Mouse (Mus musculus) intestine, postnatal 0 days (tissue): ENCODE data around the gene Slc41a2. TPM values are rescaled to one million over a fixed set of nuclear protein-coding genes. Genes with fewer than 3 reads are reported as not detected.

ENCODE experiments used
- ATAC-seq: fragments of 200-750 bp; cut with Nextera tagmentation; 2 replicates; pipeline ENCODE4 v1.8.0; 2017; ENCODE audit warnings: mild to moderate bottlenecking, moderate TSS enrichment, moderate library complexity
- H3K27ac ChIP-seq: fragments of 300-500 bp; sonication (generic); 2 replicates; pipeline ENCODE4 v1.5.1; 2014; ENCODE audit warnings: mild to moderate bottlenecking, low read depth, low read length, moderate library complexity
- H3K27me3 ChIP-seq: fragments of 300-500 bp; sonication (generic); replicated peaks from 2 replicates; pipeline ENCODE4 v1.6.1; 2014; ENCODE audit warnings: low read length, mixed read lengths; ENCODE audit not compliant: control insufficient read depth, insufficient read depth
- H3K36me3 ChIP-seq: fragments of 300-500 bp; sonication (generic); 2 replicates; pipeline ENCODE4 v1.6.1; 2014; ENCODE audit warnings: mild to moderate bottlenecking, moderate library complexity; ENCODE audit not compliant: control insufficient read depth, insufficient read depth
- H3K4me1 ChIP-seq: fragments of 300-500 bp; sonication (generic); replicated peaks from 2 replicates; pipeline ENCODE4 v1.6.1; 2014; ENCODE audit warnings: antibody characterized with exemption, low read length, mixed read lengths; ENCODE audit not compliant: control insufficient read depth, insufficient read depth
- H3K4me2 ChIP-seq: fragments of 300-500 bp; sonication (generic); replicated peaks from 2 replicates; pipeline ENCODE4 v1.6.1; 2014; ENCODE audit warnings: low read depth, mild to moderate bottlenecking, moderate library complexity
- H3K4me3 ChIP-seq: fragments of 300-500 bp; sonication (generic); 2 replicates; pipeline ENCODE4 v1.5.1; 2014; ENCODE audit warnings: low read depth, low read length
- H3K9ac ChIP-seq: fragments of 300-500 bp; sonication (generic); 2 replicates; pipeline ENCODE4 v1.6.1; 2014; ENCODE audit warnings: mild to moderate bottlenecking, low read depth, low read length
- H3K9me3 ChIP-seq: fragments of 300-500 bp; sonication (generic); 2 replicates; pipeline ENCODE4 v1.6.1; 2016; ENCODE audit warnings: mixed run types; ENCODE audit not compliant: control insufficient read depth
- CTCF ChIP-seq: sonication (generic); IDR thresholded peaks from 2 replicates; pipeline ENCODE4 v1.5.1; 2016; ENCODE audit warnings: low read depth, mild to moderate bottlenecking, control low read depth, antibody characterized with exemption, moderate library complexity
- WGBS: fragments of 180-500 bp; shearing (Covaris S2); extraction: QIAGEN DNeasy Blood & Tissue Kit; methylation state at CpG from one replicate; pipeline ENCODE4 v1.1.7; 2014; 5-methylcytosine and 5-hydroxymethylcytosine counted together
- polyA plus RNA-seq: library from polyadenylated mRNA; unstranded; fragments of >200 nt; fragmentation: Nextera tagmentation; extraction: Ambion mirVana; gene quantifications from 2 replicates; pipeline ENCODE4 v1.2.1, GENCODE M21; 2015

The Slc41a2 gene
- polyA plus RNA-seq, 1 experiment from 2014 or later, result 1.9 TPM

DNA sequence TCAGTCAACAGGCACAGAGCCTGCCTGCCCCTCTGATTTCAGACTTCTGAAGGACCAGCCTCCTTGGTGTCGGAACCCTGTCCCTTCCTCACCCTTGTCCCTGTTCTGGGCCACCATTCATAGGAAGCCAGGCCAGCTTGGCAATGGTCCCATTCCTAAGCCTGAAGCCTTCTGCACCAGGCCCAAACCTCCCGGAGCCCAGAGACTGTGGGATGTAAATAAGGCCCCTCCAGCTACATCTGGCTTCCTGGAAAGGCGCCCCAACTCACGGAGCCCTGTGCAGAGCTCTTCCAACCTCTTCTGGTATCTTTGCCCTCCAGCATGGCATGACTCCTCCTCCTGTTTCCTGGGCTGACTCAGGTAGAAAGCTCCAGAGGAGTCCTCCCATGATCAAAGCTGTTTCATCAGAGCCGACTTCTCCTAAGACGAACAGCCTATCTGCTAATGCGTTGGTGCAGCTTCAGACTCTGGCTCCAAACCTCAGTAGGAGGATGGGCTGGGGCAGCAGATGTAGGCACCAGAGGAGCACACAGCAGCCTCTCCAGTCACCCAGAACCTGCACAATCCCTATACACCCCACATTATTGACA is 153.1 kb downstream of the Slc41a2 start:
- no peak overlapping the region for H3K4me2 ChIP-seq
- no peak for ATAC-seq
- no peak overlapping the region for H3K9ac ChIP-seq
- no peaks in the 10 kb centered on the region for H3K4me1 ChIP-seq
- H3K36me3 ChIP-seq, result no peaks in the 10 kb centered on the region
- H3K27ac ChIP-seq, result no peak overlapping the region
- WGBS, result 62% methylated on average over 7 of the region's 7 CpGs
- no peak for TF ChIP-seq CTCF
- no peaks in the 10 kb centered on the region for H3K9me3 ChIP-seq
- no peak overlapping the region for H3K4me3 ChIP-seq
- H3K27me3 ChIP-seq, result no peaks in the 10 kb centered on the region

DNA sequence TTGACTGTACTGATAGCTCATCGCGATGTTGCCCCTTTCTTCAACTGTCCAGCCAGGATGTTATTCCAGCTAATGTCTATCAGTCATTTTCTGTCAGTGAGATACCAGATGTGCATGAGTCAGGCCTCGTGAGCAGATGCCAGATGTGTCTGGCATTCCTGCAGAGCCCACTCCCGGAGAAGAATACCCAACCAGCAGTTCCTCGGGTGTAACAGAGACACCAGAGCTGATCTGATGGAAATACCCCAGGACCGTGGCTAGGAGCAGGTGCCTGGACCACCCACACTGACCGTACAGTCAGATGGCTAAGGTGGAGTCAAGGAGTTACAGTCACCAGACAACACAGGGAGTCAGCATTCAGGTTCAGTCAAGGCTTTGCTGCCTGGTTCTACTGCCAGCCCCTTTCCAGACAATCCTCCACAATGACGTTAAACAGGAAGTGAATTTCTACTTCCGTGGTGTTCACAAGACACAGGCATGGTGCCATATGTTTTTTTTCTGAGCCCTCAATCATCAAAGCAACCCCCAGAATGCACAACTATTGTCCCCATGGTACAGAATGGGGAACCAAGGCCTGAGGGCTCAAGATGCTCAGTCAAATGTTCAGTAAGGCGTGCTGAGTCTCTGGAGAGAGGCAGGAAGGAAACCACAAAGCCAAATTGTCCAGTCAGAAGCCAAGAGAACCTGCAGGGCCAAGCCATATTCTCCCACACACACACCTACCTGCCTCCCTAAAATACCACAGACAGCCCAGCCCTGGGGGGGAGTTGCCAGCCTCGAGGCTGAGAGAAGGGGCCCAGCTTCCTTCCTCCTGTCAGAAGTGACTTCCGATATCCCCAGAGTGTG is 153.8 kb downstream of the Slc41a2 start:
- no peaks in the 10 kb centered on the region for H3K36me3 ChIP-seq
- no peak for TF ChIP-seq CTCF
- 58% methylated on average over 12 of the region's 12 CpGs for WGBS
- H3K4me1 ChIP-seq, result no peaks in the 10 kb centered on the region
- H3K4me2 ChIP-seq, result no peak overlapping the region
- no peak for ATAC-seq
- no peak overlapping the region for H3K27ac ChIP-seq
- no peaks in the 10 kb centered on the region for H3K9me3 ChIP-seq
- H3K9ac ChIP-seq, result no peak overlapping the region
- H3K27me3 ChIP-seq, result no peaks in the 10 kb centered on the region
- no peak overlapping the region for H3K4me3 ChIP-seq

DNA sequence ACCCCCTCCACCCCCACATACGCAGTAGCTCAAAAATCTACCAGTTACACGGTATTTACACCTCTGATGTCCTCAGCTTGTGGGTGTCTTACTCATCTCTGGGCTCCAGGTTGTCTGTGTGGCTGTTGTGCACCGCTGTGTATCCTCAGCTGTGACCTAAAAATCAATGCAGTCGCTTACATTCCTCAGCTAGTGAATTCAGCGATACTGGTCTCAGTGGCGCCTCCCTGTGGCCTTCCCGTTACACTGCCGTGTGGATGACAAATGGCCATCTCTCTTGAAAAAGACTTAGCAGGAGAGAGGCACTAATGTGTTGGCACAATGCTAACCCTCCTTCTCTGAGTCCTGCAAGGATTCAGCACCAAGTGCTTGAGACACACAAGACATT is 155.1 kb downstream of the Slc41a2 start:
- Histone ChIP-seq H3K9me3 (no peaks in the 10 kb centered on the region), H3K4me1 (no peaks in the 10 kb centered on the region), H3K27me3 (no peaks in the 10 kb centered on the region), H3K9ac (no peak overlapping the region), H3K4me2 (no peak overlapping the region), H3K36me3 (no peaks in the 10 kb centered on the region), H3K4me3 (no peak overlapping the region), H3K27ac (no peak overlapping the region)
- ATAC-seq, result no peak
- TF ChIP-seq CTCF, result peak; percentile 86
- 39% methylated on average over 8 of the region's 8 CpGs for WGBS

DNA sequence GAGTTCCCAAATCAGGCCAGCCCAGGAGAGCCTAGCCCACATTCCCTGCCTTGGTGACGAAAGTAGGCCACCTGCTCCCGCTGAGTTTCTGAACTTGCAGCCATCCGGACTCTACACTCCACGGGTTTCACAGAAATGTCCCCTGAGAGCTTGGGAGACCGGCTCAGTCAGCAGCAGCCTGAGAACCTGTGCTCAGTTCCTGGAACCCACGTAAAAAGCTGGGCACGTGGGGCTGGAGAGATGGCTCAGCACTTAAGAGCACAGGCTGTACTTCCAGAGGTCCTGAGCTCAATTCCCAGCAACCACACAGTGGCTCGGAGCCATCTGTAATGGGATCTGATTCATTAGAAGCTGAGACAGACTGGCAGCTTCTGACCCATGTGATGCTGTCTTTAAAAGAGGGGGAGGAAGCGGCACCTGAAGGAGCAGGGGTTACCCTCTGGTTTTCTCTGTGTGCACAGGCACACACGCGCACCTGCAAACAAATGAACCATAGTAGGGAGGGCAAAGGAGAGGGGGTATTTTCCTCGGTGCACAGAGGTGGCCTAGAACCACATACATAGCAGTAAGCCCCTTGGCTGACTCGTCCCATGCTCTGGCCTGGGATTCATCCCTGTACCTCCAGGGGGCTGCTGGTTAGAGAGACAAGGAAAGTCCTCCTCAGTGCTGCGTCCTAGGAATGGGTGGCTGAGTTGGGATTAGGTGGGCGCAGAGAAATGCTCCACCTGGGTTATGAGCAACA is 155.7 kb downstream of the Slc41a2 start:
- H3K9ac ChIP-seq, result no peak overlapping the region
- WGBS, result 81% methylated on average over 15 of the region's 15 CpGs
- no peak for ATAC-seq
- no peaks in the 10 kb centered on the region for H3K4me1 ChIP-seq
- H3K4me3 ChIP-seq, result no peak overlapping the region
- H3K4me2 ChIP-seq, result no peak overlapping the region
- H3K9me3 ChIP-seq, result no peaks in the 10 kb centered on the region
- no peaks in the 10 kb centered on the region for H3K27me3 ChIP-seq
- no peaks in the 10 kb centered on the region for H3K36me3 ChIP-seq
- no peak overlapping the region for H3K27ac ChIP-seq
- no peak for TF ChIP-seq CTCF

Other genes with a start within 250 kb of the Slc41a2 start
- 0.17 and 0.21 TPM in 2 replicates for gene D10Wsu102e, start 22.3 kb upstream of the Slc41a2 start, polyA plus RNA-seq
- 0.59 and 0.60 TPM in 2 replicates for gene Aldh1l2, start 196.3 kb upstream of the Slc41a2 start, polyA plus RNA-seq
- 32.3 and 38.6 TPM in 2 replicates for gene Washc4, start 205.9 kb upstream of the Slc41a2 start, polyA plus RNA-seq